Mouse (Mus musculus): ENCODE results near the gene Accsl. TPM values are rescaled to one million over a fixed set of nuclear protein-coding genes. Genes with fewer than 3 reads are reported as not detected.

Accsl gene
- not detected for polyA plus RNA-seq (2014; fragmentation: Illumina TruSeq; extraction: RNeasy Lipid Tissue Mini Kit (QIAGEN cat#74804); ENCODE audit: low replicate concordance)

GRCm38 (mm10) chr2:93869107-93869600, at the start of gene Accsl:
Gene Accsl (minus strand): TSS chr2:93869157.

DNA sequence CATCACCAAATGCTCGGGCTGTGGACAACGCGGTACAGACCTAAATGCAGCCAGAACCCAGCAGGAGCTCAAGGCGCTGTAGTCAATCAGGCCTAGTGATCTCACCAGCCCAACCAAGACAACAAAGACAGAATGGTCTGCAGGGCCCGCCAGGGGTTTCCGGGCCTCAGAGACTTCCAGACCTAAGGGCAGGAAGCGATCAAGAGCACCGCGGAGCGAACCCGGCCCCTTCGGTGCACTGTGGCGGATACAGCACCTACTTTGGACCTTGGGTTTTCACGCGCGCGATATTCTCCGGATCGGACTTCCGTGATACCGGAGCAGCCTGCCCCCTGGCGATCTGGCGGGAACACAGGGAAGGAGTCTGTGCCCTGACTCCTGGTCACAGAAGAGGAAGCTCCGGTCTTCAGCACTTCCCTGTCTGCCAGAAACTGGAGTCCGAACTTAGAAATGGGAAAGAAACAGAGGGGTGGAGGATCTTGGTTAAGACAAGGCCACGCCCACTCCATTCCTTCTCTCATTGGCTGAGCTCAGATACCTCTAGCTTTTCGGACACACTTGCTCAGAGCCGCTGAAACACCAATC, 19.4 kb downstream of the Accsl start, which contains the start of gene Accs:
Gene Accs, minus strand, starts transcription at position 439 of the 585 bp plus-strand sequence.

DNA sequence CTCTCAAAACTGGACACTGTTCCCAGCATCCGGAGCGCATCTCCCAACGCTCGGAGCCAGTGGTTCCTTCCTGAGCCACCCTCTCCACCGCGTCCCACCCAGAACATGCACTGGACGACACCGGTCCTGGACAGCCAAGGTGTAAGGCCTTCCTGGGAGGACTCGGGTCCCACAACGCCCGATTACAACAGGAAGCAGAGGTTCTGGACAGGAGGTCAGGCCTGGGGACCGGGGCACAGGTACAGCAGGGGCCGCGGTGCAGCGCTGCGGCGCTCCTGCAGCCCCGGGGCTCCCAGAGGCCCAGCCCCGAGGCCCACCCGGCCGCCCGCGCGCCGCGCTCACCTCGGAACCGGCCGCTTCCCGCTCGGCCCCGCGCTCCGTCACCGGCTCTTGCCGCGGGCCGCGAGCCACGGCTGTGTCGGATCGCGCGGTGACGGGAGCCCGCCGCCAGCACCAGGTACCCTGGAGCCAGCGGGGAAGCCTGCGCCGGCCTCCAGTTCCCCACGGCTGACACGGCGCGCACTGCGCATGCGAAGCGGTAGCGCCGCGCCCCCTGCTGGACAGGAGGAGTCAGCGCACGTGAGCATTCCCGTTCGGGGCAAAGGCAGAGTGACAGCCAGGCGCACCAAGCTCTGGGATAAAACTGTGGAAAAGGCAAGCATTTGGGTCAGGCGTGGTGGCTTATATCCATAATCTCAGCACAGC, 46.8 kb downstream of the Accsl start, which contains the start of gene Ext2:
Gene Ext2, minus strand, starts transcription at position 524 of the 705 bp plus-strand sequence.

Other genes starting within 250 kb of the Accsl start
- not detected for gene Alx4, start 226.8 kb downstream of the Accsl start, polyA plus RNA-seq (2014; fragmentation: Illumina TruSeq; extraction: RNeasy Lipid Tissue Mini Kit (QIAGEN cat#74804); ENCODE audit: low replicate concordance)
- gene Ext2, start 46.6 kb downstream of the Accsl start, polyA plus RNA-seq (2014; fragmentation: Illumina TruSeq; extraction: RNeasy Lipid Tissue Mini Kit (QIAGEN cat#74804); ENCODE audit: low replicate concordance) = 13.8 TPM
- gene Accs, start 19.2 kb downstream of the Accsl start, polyA plus RNA-seq (2014; fragmentation: Illumina TruSeq; extraction: RNeasy Lipid Tissue Mini Kit (QIAGEN cat#74804); ENCODE audit: low replicate concordance) = 2.0 TPM
- 0.48 TPM for gene Gm13889, start 88.0 kb upstream of the Accsl start, polyA plus RNA-seq (2014; fragmentation: Illumina TruSeq; extraction: RNeasy Lipid Tissue Mini Kit (QIAGEN cat#74804); ENCODE audit: low replicate concordance)
- not detected for gene Gm27027, start 127.2 kb upstream of the Accsl start, polyA plus RNA-seq (2014; fragmentation: Illumina TruSeq; extraction: RNeasy Lipid Tissue Mini Kit (QIAGEN cat#74804); ENCODE audit: low replicate concordance)
- gene Alkbh3, start 141.7 kb upstream of the Accsl start, polyA plus RNA-seq (2014; fragmentation: Illumina TruSeq; extraction: RNeasy Lipid Tissue Mini Kit (QIAGEN cat#74804); ENCODE audit: low replicate concordance) = 14.2 TPM

Measured in small intestine, adult 10 weeks (tissue).